Mouse (Mus musculus): ENCODE measurements around the gene Son. TPM values are rescaled to one million over a fixed set of nuclear protein-coding genes. Genes with fewer than 3 reads are reported as not detected.

Son gene
- total RNA-seq (2012; rRNA removed): 172 and 181 TPM in 2 replicates

DNA sequence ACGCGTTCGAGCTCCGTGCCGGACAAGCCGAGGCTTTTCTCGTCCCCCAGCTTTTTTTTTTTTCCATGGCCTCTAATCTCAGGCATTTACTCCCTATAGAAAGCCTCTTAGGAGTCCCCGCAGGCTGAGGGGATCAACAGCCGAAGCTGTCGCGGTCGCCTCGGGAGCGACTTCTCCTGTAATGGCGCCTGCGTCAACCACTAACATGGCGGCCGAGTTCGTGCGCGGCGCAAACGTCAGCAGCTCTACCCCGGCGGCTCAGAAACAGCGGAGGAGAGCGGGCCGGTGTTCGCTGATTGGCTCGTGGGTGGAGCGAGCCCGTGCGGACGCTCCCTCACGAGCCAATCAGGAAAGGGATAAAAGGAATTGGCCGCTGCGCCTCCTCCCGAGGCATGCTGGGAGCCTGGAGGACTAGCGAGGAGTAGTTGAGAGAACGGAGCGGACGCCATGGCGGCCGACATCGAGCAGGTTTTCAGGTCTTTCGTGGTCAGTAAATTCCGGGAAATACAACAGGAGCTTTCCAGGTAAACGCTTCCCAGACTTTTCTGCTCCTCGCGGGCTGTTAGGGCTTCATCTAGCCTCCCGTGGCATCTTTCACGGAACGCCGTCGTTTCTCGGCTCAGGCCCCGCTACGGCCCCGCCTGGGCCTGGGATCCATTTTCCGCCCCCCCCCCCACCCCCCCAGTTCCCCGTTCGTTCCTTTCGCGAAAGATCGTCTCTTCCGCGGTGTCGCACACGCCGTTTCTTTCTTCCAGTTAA lies at the start of gene Son:
TSS of gene Son (plus strand) at position 46 of the 759 bp plus-strand sequence.
- Histone ChIP-seq H3K4me1 (ENCODE audit: control insufficient read depth in 2 of 2, insufficient read depth in 2 of 2, low read length in 2 of 2, poor library complexity in 1 of 2) (peaks cover 3% of the 10 kb centered on the region in 2 experiments; a peak in 2 of 4 replicates), H3K9me3 (ENCODE audit: control insufficient read depth, insufficient read depth, low read depth, low read length) (no peaks in the 10 kb centered on the region), H3K27ac (ENCODE audit: insufficient read depth, low read depth, low read length, poor library complexity, severe bottlenecking) (peak within 1 kb of the TSS; percentile 95), H3K36me3 (ENCODE audit: control insufficient read depth, insufficient read depth, low read length, poor library complexity, severe bottlenecking) (peaks cover 20% of the 10 kb centered on the region), H3K4me3 (ENCODE audit: insufficient read depth in 1 of 2, low read depth in 1 of 2, low read length in 2 of 2, poor library complexity in 1 of 2, severe bottlenecking in 1 of 2) (peak within 1 kb of the TSS; percentile 96 to 98), H3K9ac (ENCODE audit: insufficient read depth, low read depth, low read length, poor library complexity, severe bottlenecking) (peak within 1 kb of the TSS; percentile 99)
- TF ChIP-seq MAFK (IDR thresholded peaks at IDR 0.05; ENCODE audit: insufficient read depth, low read depth, low read length) (0 out of 2 replicates have a peak, but pooled peaks have one; percentile 3), CHD2 (IDR thresholded peaks at IDR 0.05; ENCODE audit: low read depth, low read length) (no peak), ZNF384 (IDR thresholded peaks at IDR 0.05; ENCODE audit: low read depth, low read length) (no peak), ZC3H11A (IDR thresholded peaks at IDR 0.05; ENCODE audit: borderline replicate concordance, low read depth, low read length) (peak; percentile 12; the same call in 1 of the 2 replicates), HCFC1 (IDR thresholded peaks at IDR 0.05; ENCODE audit: borderline replicate concordance, insufficient read depth, low read length) (0 out of 2 replicates have a peak, but pooled peaks have one; percentile 59)
- DNase-seq (ENCODE audit: low read depth, low spot score): peak; percentile 91
- in situ Hi-C loops (cut with MboI; ENCODE audit: low sequenced_read_pairs in 2 of 2, unreplicated experiment in 2 of 2): no loop called here

DNA sequence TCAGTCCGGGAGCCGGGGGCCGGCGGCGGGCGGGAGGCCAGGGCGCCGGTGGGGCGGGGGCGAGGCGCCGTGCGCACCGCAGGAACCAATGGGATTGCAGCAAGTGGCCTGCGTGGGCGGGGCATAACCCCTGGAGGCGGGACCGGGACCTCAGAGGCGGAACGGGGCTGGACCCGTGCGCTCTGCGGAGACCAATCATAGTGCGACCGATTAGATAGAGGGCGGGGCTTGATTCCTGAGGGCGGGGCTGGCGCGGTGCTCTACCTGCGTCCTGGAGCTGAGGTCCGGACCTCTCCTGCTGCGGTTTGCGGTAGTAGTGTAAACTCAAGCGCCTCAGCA lies 49.7 kb upstream of the Son start, which contains the start of gene Tmem50b:
TSS of gene Tmem50b (minus strand) at position 129 of the 339 bp plus-strand sequence.
- Histone ChIP-seq H3K4me1 (ENCODE audit: control insufficient read depth in 2 of 2, insufficient read depth in 2 of 2, low read length in 2 of 2, poor library complexity in 1 of 2) (peaks cover 2 to 4% of the 10 kb centered on the region in 2 experiments; a peak in 2 of 4 replicates), H3K27ac (ENCODE audit: insufficient read depth, low read depth, low read length, poor library complexity, severe bottlenecking) (no peak within 1 kb of the TSS; the same call in 1 of the 2 replicates), H3K9ac (ENCODE audit: insufficient read depth, low read depth, low read length, poor library complexity, severe bottlenecking) (peak within 1 kb of the TSS; percentile 81), H3K9me3 (ENCODE audit: control insufficient read depth, insufficient read depth, low read depth, low read length) (no peaks in the 10 kb centered on the region), H3K36me3 (ENCODE audit: control insufficient read depth, insufficient read depth, low read length, poor library complexity, severe bottlenecking) (peaks cover 3% of the 10 kb centered on the region; the same call in 1 of the 2 replicates), H3K4me3 (ENCODE audit: insufficient read depth in 1 of 2, low read depth in 1 of 2, low read length in 2 of 2, poor library complexity in 1 of 2, severe bottlenecking in 1 of 2) (peak within 1 kb of the TSS; percentile 73 to 88)
- DNase-seq (ENCODE audit: low read depth, low spot score): peak; percentile 97
- no peak for TF ChIP-seq ZNF384 (IDR thresholded peaks at IDR 0.05; ENCODE audit: low read depth, low read length)
- in situ Hi-C loops (cut with MboI; ENCODE audit: low sequenced_read_pairs in 2 of 2, unreplicated experiment in 2 of 2): no loop called here

DNA sequence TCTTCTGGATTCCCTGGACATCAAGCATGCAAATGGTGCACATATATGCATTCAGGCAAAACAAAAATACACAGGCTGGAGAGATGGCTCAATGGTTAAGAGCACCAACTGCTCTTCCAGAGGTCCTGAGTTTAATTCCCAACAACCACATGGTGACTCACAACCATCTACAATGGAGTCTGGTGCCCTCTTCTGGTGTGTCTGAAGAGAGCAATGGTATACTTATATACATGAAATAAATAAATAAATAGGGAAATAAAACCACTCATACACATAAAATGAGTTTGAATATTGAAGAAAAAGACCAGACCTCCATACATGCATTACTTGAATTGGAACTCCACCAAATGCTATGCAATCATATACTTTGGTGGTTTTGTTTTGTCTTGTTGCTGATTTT lies 48.1 kb upstream of the Son start:
- no peak for DNase-seq (ENCODE audit: low read depth, low spot score)
- Histone ChIP-seq H3K4me3 (ENCODE audit: insufficient read depth in 1 of 2, low read depth in 1 of 2, low read length in 2 of 2, poor library complexity in 1 of 2, severe bottlenecking in 1 of 2) (no peak overlapping the region), H3K4me1 (ENCODE audit: control insufficient read depth in 2 of 2, insufficient read depth in 2 of 2, low read length in 2 of 2, poor library complexity in 1 of 2) (peaks cover 2 to 4% of the 10 kb centered on the region in 2 experiments; a peak in 2 of 4 replicates), H3K9ac (ENCODE audit: insufficient read depth, low read depth, low read length, poor library complexity, severe bottlenecking) (no peak overlapping the region), H3K9me3 (ENCODE audit: control insufficient read depth, insufficient read depth, low read depth, low read length) (no peaks in the 10 kb centered on the region), H3K36me3 (ENCODE audit: control insufficient read depth, insufficient read depth, low read length, poor library complexity, severe bottlenecking) (peaks cover 3% of the 10 kb centered on the region; the same call in 1 of the 2 replicates), H3K27ac (ENCODE audit: insufficient read depth, low read depth, low read length, poor library complexity, severe bottlenecking) (no peak overlapping the region)
- in situ Hi-C loops (cut with MboI; ENCODE audit: low sequenced_read_pairs in 2 of 2, unreplicated experiment in 2 of 2): no loop called here
- TF ChIP-seq MAFK (IDR thresholded peaks at IDR 0.05; ENCODE audit: insufficient read depth, low read depth, low read length) (no peak), ZNF384 (IDR thresholded peaks at IDR 0.05; ENCODE audit: low read depth, low read length) (no peak), HCFC1 (IDR thresholded peaks at IDR 0.05; ENCODE audit: borderline replicate concordance, insufficient read depth, low read length) (no peak), CHD2 (IDR thresholded peaks at IDR 0.05; ENCODE audit: low read depth, low read length) (no peak)

DNA sequence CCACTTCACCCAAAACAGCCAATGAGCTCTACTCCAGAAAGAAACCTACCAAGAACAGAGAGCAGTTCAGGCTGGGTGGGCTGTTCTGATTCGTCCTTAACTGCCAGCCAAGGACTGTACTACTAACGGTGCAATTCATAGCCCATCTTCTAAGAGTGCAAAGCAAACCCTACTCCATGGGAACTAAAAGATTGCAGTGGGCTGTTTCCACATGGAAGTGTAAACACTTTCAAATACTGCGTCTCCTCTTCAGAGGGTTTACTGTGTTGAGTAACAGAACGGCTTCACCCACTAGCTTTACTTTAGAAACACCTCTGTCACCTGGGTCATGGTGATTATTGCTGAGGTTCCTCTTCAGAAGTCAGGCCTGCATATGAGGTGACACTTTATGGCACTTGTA lies 46.2 kb upstream of the Son start:
- TF ChIP-seq CHD2 (IDR thresholded peaks at IDR 0.05; ENCODE audit: low read depth, low read length) (no peak), HCFC1 (IDR thresholded peaks at IDR 0.05; ENCODE audit: borderline replicate concordance, insufficient read depth, low read length) (no peak), ZNF384 (IDR thresholded peaks at IDR 0.05; ENCODE audit: low read depth, low read length) (no peak), ZC3H11A (IDR thresholded peaks at IDR 0.05; ENCODE audit: borderline replicate concordance, low read depth, low read length) (no peak), MAFK (IDR thresholded peaks at IDR 0.05; ENCODE audit: insufficient read depth, low read depth, low read length) (no peak)
- Histone ChIP-seq H3K9me3 (ENCODE audit: control insufficient read depth, insufficient read depth, low read depth, low read length) (no peaks in the 10 kb centered on the region), H3K9ac (ENCODE audit: insufficient read depth, low read depth, low read length, poor library complexity, severe bottlenecking) (no peak overlapping the region), H3K4me3 (ENCODE audit: insufficient read depth in 1 of 2, low read depth in 1 of 2, low read length in 2 of 2, poor library complexity in 1 of 2, severe bottlenecking in 1 of 2) (no peak overlapping the region), H3K27ac (ENCODE audit: insufficient read depth, low read depth, low read length, poor library complexity, severe bottlenecking) (no peak overlapping the region), H3K4me1 (ENCODE audit: control insufficient read depth in 2 of 2, insufficient read depth in 2 of 2, low read length in 2 of 2, poor library complexity in 1 of 2) (peaks cover 2 to 4% of the 10 kb centered on the region in 2 experiments; a peak in 2 of 4 replicates), H3K36me3 (ENCODE audit: control insufficient read depth, insufficient read depth, low read length, poor library complexity, severe bottlenecking) (no peaks in the 10 kb centered on the region)
- DNase-seq (ENCODE audit: low read depth, low spot score): no peak
- in situ Hi-C loops (cut with MboI; ENCODE audit: low sequenced_read_pairs in 2 of 2, unreplicated experiment in 2 of 2): no loop called here
